Mouse (Mus musculus) B cell, adult 2 months (primary cell): Measurements from ENCODE around the gene Ripor3.

Source experiments
- DNase-seq, 2 experiments: peaks; one replicate each; pipeline ENCODE4 v3.0.0; 2022

The Ripor3 gene

GRCm38 (mm10) chr2:168028376-168028775 lies 18.0 kb upstream of the Ripor3 start:
- DNase-seq = no peak

- DNase-seq = no peak
Measured at GRCm38 (mm10) chr2:168026467-168026866, 16.0 kb upstream of the Ripor3 start.

- no peak for DNase-seq
Measured at GRCm38 (mm10) chr2:168025882-168026281, 15.5 kb upstream of the Ripor3 start.

GRCm38 (mm10) chr2:168025174-168025573 lies 14.8 kb upstream of the Ripor3 start:
- DNase-seq = no peak

GRCm38 (mm10) chr2:168023763-168024402 lies 13.5 kb upstream of the Ripor3 start:
- DNase-seq = no peak

GRCm38 (mm10) chr2:168019201-168019715 lies 8.8 kb upstream of the Ripor3 start:
- no peak for DNase-seq

- DNase-seq = peak; percentile 81 to 83
Measured at GRCm38 (mm10) chr2:168016951-168017391, 6.6 kb upstream of the Ripor3 start.

- no peak for DNase-seq
Measured at GRCm38 (mm10) chr2:168010893-168011292, 475 bp upstream of the Ripor3 start.

- DNase-seq = no peak
Measured at GRCm38 (mm10) chr2:168008132-168008531, 2.3 kb downstream of the Ripor3 start.

GRCm38 (mm10) chr2:168006489-168006888 lies 3.9 kb downstream of the Ripor3 start:
- DNase-seq = no peak

- no peak for DNase-seq
Measured at GRCm38 (mm10) chr2:168005616-168006015, 4.8 kb downstream of the Ripor3 start.

- DNase-seq = no peak
Measured at GRCm38 (mm10) chr2:168005005-168005404, 5.4 kb downstream of the Ripor3 start.

GRCm38 (mm10) chr2:168004369-168004768 lies 6.0 kb downstream of the Ripor3 start:
- peak; percentile 44 to 50 for DNase-seq

- no peak for DNase-seq
Measured at GRCm38 (mm10) chr2:168003431-168003830, 7.0 kb downstream of the Ripor3 start.

- no peak for DNase-seq
Measured at GRCm38 (mm10) chr2:168002884-168003283, 7.5 kb downstream of the Ripor3 start.

- no peak for DNase-seq
Measured at GRCm38 (mm10) chr2:168002188-168002587, 8.2 kb downstream of the Ripor3 start.

- no peak for DNase-seq
Measured at GRCm38 (mm10) chr2:167999145-167999743, 11.2 kb downstream of the Ripor3 start.

GRCm38 (mm10) chr2:167997562-167997961 lies 12.9 kb downstream of the Ripor3 start:
- DNase-seq = peak in 1 of 2 experiments; percentile 21

- no peak for DNase-seq
Measured at GRCm38 (mm10) chr2:167996672-167997215, 13.7 kb downstream of the Ripor3 start.

GRCm38 (mm10) chr2:167995870-167996635 lies 14.4 kb downstream of the Ripor3 start:
- no peak for DNase-seq

- DNase-seq = no peak
Measured at GRCm38 (mm10) chr2:167993260-167993659, 17.2 kb downstream of the Ripor3 start.

GRCm38 (mm10) chr2:167989310-167989709 lies 21.1 kb downstream of the Ripor3 start:
- DNase-seq = no peak

- no peak for DNase-seq
Measured at GRCm38 (mm10) chr2:167987640-167988039, 22.8 kb downstream of the Ripor3 start.
